ENCODE assay signal across 8 mouse cellular contexts in the genomic region with DNA sequence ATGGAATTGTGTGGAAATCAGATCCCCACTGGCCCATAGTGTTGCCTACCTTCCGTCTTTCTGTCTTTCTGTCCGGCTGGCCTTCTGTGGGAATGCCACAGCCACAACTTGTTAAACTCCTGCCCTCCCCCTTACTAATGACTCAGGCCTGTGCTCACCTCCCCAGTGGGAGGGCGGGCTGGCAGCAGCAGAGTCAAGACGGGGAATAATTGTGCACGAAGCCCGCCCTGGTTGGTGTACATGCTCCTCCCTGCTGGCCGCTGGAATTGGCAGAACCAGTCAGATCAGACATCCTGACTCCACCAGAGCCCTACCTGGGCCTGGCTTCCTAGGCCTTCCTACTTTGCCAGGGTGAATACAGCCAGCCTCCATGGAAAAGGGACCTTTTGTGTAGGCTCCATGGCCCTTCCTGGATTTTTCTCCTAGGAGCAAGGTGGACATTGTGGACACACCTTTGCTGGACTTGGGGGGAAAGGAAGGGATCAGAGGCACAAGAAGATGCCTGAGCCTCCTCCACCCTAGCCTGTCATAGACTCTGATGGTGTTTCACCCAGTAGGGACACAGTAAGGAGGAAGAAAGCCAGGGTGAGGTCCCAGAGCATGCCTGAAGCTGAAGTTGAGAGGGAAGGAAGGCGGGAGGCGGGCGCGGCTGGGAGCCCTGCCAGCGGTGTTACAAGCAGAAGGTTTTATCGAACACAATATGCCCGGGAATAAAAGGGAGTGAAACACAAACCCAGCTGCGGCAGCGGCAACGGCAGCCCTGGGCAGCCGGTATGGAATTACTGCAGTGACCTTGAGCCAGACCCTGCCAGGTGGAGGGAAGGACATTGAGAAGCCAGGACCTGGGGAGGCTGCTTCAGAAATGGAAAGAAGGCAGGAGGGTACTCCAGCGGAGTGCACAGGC. TPM values are rescaled to one million over a fixed set of nuclear protein-coding genes. Genes with fewer than 3 reads are reported as not detected.
DNase-seq lines count a peak whose midpoint lies in the region; ATAC-seq and TF ChIP-seq lines count a peak whose summit lies in the region.

No protein-coding gene starts in this region.

- H3K27ac ChIP-seq in cerebellum, adult 2 months (ENCODE audit: insufficient read depth, low read length): peak overlapping the region; percentile 98
- peak overlapping the region; percentile 79 for H3K27ac ChIP-seq in limb, embryonic 10.5 days
- H3K27ac ChIP-seq in olfactory bulb, adult 2 months (ENCODE audit: insufficient read depth, low read depth, low read length): peak overlapping the region; percentile 23; the same call in 1 of the 2 replicates

- 8% methylated on average over 19 of the region's 19 CpGs for WGBS in cerebellum, adult 2 months
- WGBS in limb, embryonic 10.5 days: 26% methylated on average over 19 of the region's 19 CpGs
- WGBS in olfactory bulb, adult 2 months: 19% methylated on average over 19 of the region's 19 CpGs

- no peaks in the 10 kb centered on the region for H3K9me3 ChIP-seq in limb, embryonic 10.5 days (replicated peaks)

- no peaks in the 10 kb centered on the region for H3K36me3 ChIP-seq in limb, embryonic 10.5 days

- peak; percentile 39; the same call in 1 of the 2 replicates for TF ChIP-seq POLR2A in cerebellum, adult 2 months (IDR thresholded peaks at IDR 0.05; ENCODE audit: borderline replicate concordance, insufficient read depth, low read length)
- no peak for TF ChIP-seq POLR2A in olfactory bulb, adult 2 months (IDR thresholded peaks at IDR 0.05; ENCODE audit: insufficient read depth, low read depth, low read length)

- peaks cover 15% of the 10 kb centered on the region for H3K4me1 ChIP-seq in cerebellum, adult 2 months (ENCODE audit: control insufficient read depth, insufficient read depth, low read length)
- H3K4me1 ChIP-seq in limb, embryonic 10.5 days: peaks cover 35% of the 10 kb centered on the region
- peaks cover 25% of the 10 kb centered on the region for H3K4me1 ChIP-seq in olfactory bulb, adult 2 months (ENCODE audit: control insufficient read depth, insufficient read depth, low read length)

- no peaks in the 10 kb centered on the region for H3K27me3 ChIP-seq in cerebellum, adult 2 months (ENCODE audit: control insufficient read depth, insufficient read depth, low read length)
- H3K27me3 ChIP-seq in limb, embryonic 10.5 days (ENCODE audit: low read depth, poor library complexity, severe bottlenecking): peaks cover 68% of the 10 kb centered on the region

- DNase-seq in NIH3T3 (ENCODE audit: low read depth): peak; percentile 63
- DNase-seq in cerebellum, adult 2 months: peak; percentile 78 to 86
- DNase-seq in gonadal fat pad, adult 2 months (ENCODE audit: low read depth): peak; percentile 52
- peak; percentile 71 to 87 for DNase-seq in kidney, adult 8-10 months
- peak; percentile 56 for DNase-seq in limb, embryonic 10.5 days (ENCODE audit: low spot score)
- no peak for DNase-seq in retina, embryonic 14.5 days (ENCODE audit: low spot score)

- TF ChIP-seq CTCF in cerebellum, adult 2 months (IDR thresholded peaks at IDR 0.05; ENCODE audit: borderline replicate concordance, insufficient read depth, low read depth, low read length): no peak
- TF ChIP-seq CTCF in olfactory bulb, adult 2 months (IDR thresholded peaks at IDR 0.05; ENCODE audit: insufficient read depth, low read depth, low read length): no peak

- no peak for ATAC-seq in megakaryocyte, adult 5-6 weeks (ENCODE audit: poor library complexity, severe bottlenecking)

- peak overlapping the region; percentile 77 for H3K4me3 ChIP-seq in cerebellum, adult 2 months (replicated peaks; ENCODE audit: insufficient read depth, low read depth, low read length)
- peak overlapping the region; percentile 56 for H3K4me3 ChIP-seq in limb, embryonic 10.5 days
- H3K4me3 ChIP-seq in olfactory bulb, adult 2 months (ENCODE audit: insufficient read depth, low read depth, low read length): peak overlapping the region; percentile 6; the same call in 1 of the 2 replicates

RNA-seq across cellular contexts. Expression of a gene that starts 1.4 kb away (rescaled TPM):
- 31.1 and 35.9 TPM in 2 replicates for polyA plus RNA-seq in cerebellum, adult 2 months (2012; rRNA removed)
- 15.0 and 16.5 TPM in 2 replicates for polyA plus RNA-seq in gonadal fat pad, adult 2 months (2012; rRNA removed)
- polyA plus RNA-seq in limb, embryonic 10.5 days (2016; fragmentation: Nextera tagmentation; extraction: Ambion mirVana): 3.0 and 3.6 TPM in 2 replicates
- polyA plus RNA-seq in olfactory bulb, adult 2 months (2012; ENCODE audit: insufficient read depth, insufficient read length, low replicate concordance, missing spikeins): not detected in 2 replicates
- total RNA-seq in megakaryocyte, adult 5-6 weeks (2015): not detected in 2 replicates
- not detected in 2 replicates for total RNA-seq in megakaryocyte, adult 5-6 weeks (2017)

RNA-seq across cellular contexts. Expression of a gene that starts 12.4 kb away (rescaled TPM):
- polyA plus RNA-seq in cerebellum, adult 2 months (2012; rRNA removed): 1.5 and 1.9 TPM in 2 replicates
- polyA plus RNA-seq in gonadal fat pad, adult 2 months (2012; rRNA removed): 4.4 and 7.0 TPM in 2 replicates
- 0.05 TPM in 1 of 2 replicates, not detected in the other for polyA plus RNA-seq in limb, embryonic 10.5 days (2016; fragmentation: Nextera tagmentation; extraction: Ambion mirVana)
- not detected in 2 replicates for polyA plus RNA-seq in olfactory bulb, adult 2 months (2012; ENCODE audit: insufficient read depth, insufficient read length, low replicate concordance, missing spikeins)
- not detected in 2 replicates for total RNA-seq in megakaryocyte, adult 5-6 weeks (2015)
- total RNA-seq in megakaryocyte, adult 5-6 weeks (2017): not detected in 2 replicates

RNA-seq across cellular contexts. Expression of a gene that starts 23.2 kb away (rescaled TPM):
- 3.6 and 4.9 TPM in 2 replicates for polyA plus RNA-seq in cerebellum, adult 2 months (2012; rRNA removed)
- 6.4 and 6.7 TPM in 2 replicates for polyA plus RNA-seq in gonadal fat pad, adult 2 months (2012; rRNA removed)
- polyA plus RNA-seq in limb, embryonic 10.5 days (2016; fragmentation: Nextera tagmentation; extraction: Ambion mirVana): 2.7 and 5.0 TPM in 2 replicates
- not detected in 2 replicates for polyA plus RNA-seq in olfactory bulb, adult 2 months (2012; ENCODE audit: insufficient read depth, insufficient read length, low replicate concordance, missing spikeins)
- total RNA-seq in megakaryocyte, adult 5-6 weeks (2015): 0.23 TPM in 1 of 2 replicates, not detected in the other
- 0.20 TPM in 1 of 2 replicates, not detected in the other for total RNA-seq in megakaryocyte, adult 5-6 weeks (2017)

RNA-seq across cellular contexts. Expression of a gene that starts 24.3 kb away (rescaled TPM):
- polyA plus RNA-seq in cerebellum, adult 2 months (2012; rRNA removed): 199 and 248 TPM in 2 replicates
- polyA plus RNA-seq in gonadal fat pad, adult 2 months (2012; rRNA removed): 12.6 and 15.6 TPM in 2 replicates
- polyA plus RNA-seq in limb, embryonic 10.5 days (2016; fragmentation: Nextera tagmentation; extraction: Ambion mirVana): 12.7 and 21.4 TPM in 2 replicates
- polyA plus RNA-seq in olfactory bulb, adult 2 months (2012; ENCODE audit: insufficient read depth, insufficient read length, low replicate concordance, missing spikeins): 54.5 TPM in 1 of 2 replicates, not detected in the other
- 0.96 and 0.98 TPM in 2 replicates for total RNA-seq in megakaryocyte, adult 5-6 weeks (2015)
- 0.16 TPM in 1 of 2 replicates, not detected in the other for total RNA-seq in megakaryocyte, adult 5-6 weeks (2017)

RNA-seq across cellular contexts. Expression of a gene that starts 50.7 kb away (rescaled TPM):
- polyA plus RNA-seq in cerebellum, adult 2 months (2012; rRNA removed): 19.7 and 20.8 TPM in 2 replicates
- 7.2 and 8.9 TPM in 2 replicates for polyA plus RNA-seq in gonadal fat pad, adult 2 months (2012; rRNA removed)
- 3.0 and 4.5 TPM in 2 replicates for polyA plus RNA-seq in limb, embryonic 10.5 days (2016; fragmentation: Nextera tagmentation; extraction: Ambion mirVana)
- polyA plus RNA-seq in olfactory bulb, adult 2 months (2012; ENCODE audit: insufficient read depth, insufficient read length, low replicate concordance, missing spikeins): not detected in 2 replicates
- total RNA-seq in megakaryocyte, adult 5-6 weeks (2015): 0.32 and 0.40 TPM in 2 replicates
- 0.59 and 0.89 TPM in 2 replicates for total RNA-seq in megakaryocyte, adult 5-6 weeks (2017)

Comparison
In these comparisons a context has a peak if more than half of its experiments do, and no peak if none do; other contexts are left out.
1. H3K27ac ChIP-seq: peak in every context shown above with its lines; median percentile 98 in cerebellum, adult 2 months; 79 in limb, embryonic 10.5 days; 23 in olfactory bulb, adult 2 months.
2. H3K4me3 ChIP-seq: peak in every context shown above with its lines; median percentile 77 in cerebellum, adult 2 months; 56 in limb, embryonic 10.5 days; 6 in olfactory bulb, adult 2 months.